Mouse (Mus musculus): ENCODE data around the gene Mapkapk2. TPM values are rescaled to one million over a fixed set of nuclear protein-coding genes. Genes with fewer than 3 reads are reported as not detected.
A peak's percentile ranks its signal among the peaks of the same experiment; 100 is the strongest.

Mapkapk2 gene
- polyA plus RNA-seq, 1 experiment from 2014 or later = 34.6 TPM

DNA sequence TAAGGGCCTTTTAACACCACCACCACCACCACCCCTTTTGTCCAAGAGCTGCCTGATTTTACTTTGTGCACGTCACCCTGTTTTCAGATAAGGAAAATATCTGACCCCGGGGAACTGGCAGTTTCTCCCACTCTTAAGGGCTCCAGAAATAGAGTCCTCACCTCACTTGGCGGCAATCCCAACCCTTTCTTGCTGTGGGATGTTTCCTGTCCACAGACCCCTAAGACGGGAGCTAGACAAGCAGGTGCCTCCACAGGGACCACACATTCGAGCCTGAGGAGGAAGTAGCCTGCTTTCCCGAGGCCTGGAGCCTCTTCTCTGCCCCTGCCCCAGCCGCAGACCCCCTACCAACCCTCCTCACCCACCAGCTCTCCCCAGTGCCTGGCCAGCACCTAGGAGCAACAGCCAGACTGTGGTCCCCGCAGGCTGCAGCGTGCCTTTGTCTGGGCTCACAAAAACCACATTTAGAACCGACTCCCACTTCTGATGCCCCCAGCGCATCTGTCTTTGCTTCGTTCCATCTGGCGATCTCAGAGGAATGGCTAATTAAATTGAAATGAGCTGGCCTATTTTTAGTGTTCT is 18.9 kb upstream of the Mapkapk2 start:
- Histone ChIP-seq H3K9ac (ENCODE audit: low read length) (no peak overlapping the region), H3K27me3 (ENCODE audit: control insufficient read depth, insufficient read depth, low read length) (no peaks in the 10 kb centered on the region), H3K9me3 (ENCODE audit: control insufficient read depth, low read length) (no peaks in the 10 kb centered on the region), H3K4me3 (ENCODE audit: low read depth, low read length) (no peak overlapping the region), H3K4me2 (replicated peaks; ENCODE audit: low read depth) (no peak overlapping the region), H3K4me1 (replicated peaks; ENCODE audit: control insufficient read depth, insufficient read depth) (no peaks in the 10 kb centered on the region; the same call in 1 of the 2 replicates), H3K27ac (replicated peaks) (no peak overlapping the region), H3K36me3 (ENCODE audit: control insufficient read depth, insufficient read depth, low read length) (no peaks in the 10 kb centered on the region)
- WGBS = 73% methylated on average over 13 of the region's 13 CpGs
- TF ChIP-seq EP300 (optimal IDR thresholded peaks at IDR 0.05) (no peak), CTCF (IDR thresholded peaks at IDR 0.05; ENCODE audit: low read depth) (no peak)
- ATAC-seq (ENCODE audit: low FRiP score, low TSS enrichment) (no peak), DNase-seq (ENCODE audit: low spot score) (no peak)

DNA sequence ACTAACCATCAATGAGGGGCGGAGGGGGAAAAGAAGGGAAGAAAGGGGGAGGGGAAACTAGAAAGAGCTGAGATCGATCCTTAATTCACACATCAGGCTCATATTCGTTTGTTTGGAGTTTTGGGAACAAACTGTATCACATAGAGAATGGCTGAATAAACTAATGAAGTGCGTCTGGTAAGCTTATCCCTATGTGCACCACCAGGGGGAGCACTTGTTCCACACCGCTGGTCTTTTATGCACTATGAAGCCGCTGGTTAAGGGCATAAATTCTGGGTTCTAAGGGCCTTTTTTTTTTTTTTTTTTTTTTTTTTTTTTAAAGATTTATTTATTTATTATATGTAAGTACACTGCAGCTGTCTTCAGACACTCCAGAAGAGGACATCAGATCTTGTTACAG is 18.3 kb upstream of the Mapkapk2 start:
- TF ChIP-seq EP300 (optimal IDR thresholded peaks at IDR 0.05) (no peak), CTCF (IDR thresholded peaks at IDR 0.05; ENCODE audit: low read depth) (peak; percentile 88)
- WGBS = 13% methylated on average over 6 of the region's 6 CpGs
- Histone ChIP-seq H3K27me3 (ENCODE audit: control insufficient read depth, insufficient read depth, low read length) (no peaks in the 10 kb centered on the region), H3K36me3 (ENCODE audit: control insufficient read depth, insufficient read depth, low read length) (no peaks in the 10 kb centered on the region), H3K4me2 (replicated peaks; ENCODE audit: low read depth) (no peak overlapping the region), H3K4me3 (ENCODE audit: low read depth, low read length) (no peak overlapping the region), H3K27ac (replicated peaks) (no peak overlapping the region), H3K9me3 (ENCODE audit: control insufficient read depth, low read length) (no peaks in the 10 kb centered on the region), H3K9ac (ENCODE audit: low read length) (no peak overlapping the region), H3K4me1 (replicated peaks; ENCODE audit: control insufficient read depth, insufficient read depth) (no peaks in the 10 kb centered on the region; the same call in 1 of the 2 replicates)
- ATAC-seq (ENCODE audit: low FRiP score, low TSS enrichment) (peak; percentile 43; the same call in 1 of the 2 replicates), DNase-seq (ENCODE audit: low spot score) (peak; percentile 78)

DNA sequence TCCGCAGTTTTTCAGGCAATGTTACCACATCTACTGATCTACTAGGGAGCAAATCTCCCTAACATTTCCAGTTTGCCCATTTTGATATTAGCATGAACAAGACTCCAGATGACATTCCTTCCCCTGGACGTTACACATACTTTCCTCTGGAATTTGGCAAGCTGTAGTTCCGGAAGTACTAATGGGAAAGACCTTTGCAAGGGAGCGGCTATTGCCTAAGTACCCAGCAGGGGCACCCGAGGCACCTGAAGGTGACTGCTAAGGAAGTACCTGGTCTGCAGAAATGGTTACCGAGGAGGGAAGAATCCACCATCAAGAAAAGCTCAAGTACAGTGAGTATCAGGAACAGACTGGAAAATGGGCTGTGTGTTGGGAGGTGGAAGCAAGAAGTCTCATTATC is 14.9 kb upstream of the Mapkapk2 start:
- DNase-seq (ENCODE audit: low spot score) = peak; percentile 80
- Histone ChIP-seq H3K9me3 (ENCODE audit: control insufficient read depth, low read length) (no peaks in the 10 kb centered on the region), H3K4me1 (replicated peaks; ENCODE audit: control insufficient read depth, insufficient read depth) (peaks cover 3% of the 10 kb centered on the region; the same call in 1 of the 2 replicates), H3K4me3 (ENCODE audit: low read depth, low read length) (no peak overlapping the region), H3K4me2 (replicated peaks; ENCODE audit: low read depth) (no peak overlapping the region), H3K27me3 (ENCODE audit: control insufficient read depth, insufficient read depth, low read length) (no peaks in the 10 kb centered on the region), H3K36me3 (ENCODE audit: control insufficient read depth, insufficient read depth, low read length) (no peaks in the 10 kb centered on the region), H3K27ac (replicated peaks) (no peak overlapping the region; the same call in 1 of the 2 replicates), H3K9ac (ENCODE audit: low read length) (no peak overlapping the region)
- ATAC-seq (ENCODE audit: low FRiP score, low TSS enrichment) = peak; percentile 71
- TF ChIP-seq EP300 (optimal IDR thresholded peaks at IDR 0.05) (no peak), CTCF (IDR thresholded peaks at IDR 0.05; ENCODE audit: low read depth) (peak; percentile 72)
- 24% methylated on average over 6 of the region's 6 CpGs for WGBS

DNA sequence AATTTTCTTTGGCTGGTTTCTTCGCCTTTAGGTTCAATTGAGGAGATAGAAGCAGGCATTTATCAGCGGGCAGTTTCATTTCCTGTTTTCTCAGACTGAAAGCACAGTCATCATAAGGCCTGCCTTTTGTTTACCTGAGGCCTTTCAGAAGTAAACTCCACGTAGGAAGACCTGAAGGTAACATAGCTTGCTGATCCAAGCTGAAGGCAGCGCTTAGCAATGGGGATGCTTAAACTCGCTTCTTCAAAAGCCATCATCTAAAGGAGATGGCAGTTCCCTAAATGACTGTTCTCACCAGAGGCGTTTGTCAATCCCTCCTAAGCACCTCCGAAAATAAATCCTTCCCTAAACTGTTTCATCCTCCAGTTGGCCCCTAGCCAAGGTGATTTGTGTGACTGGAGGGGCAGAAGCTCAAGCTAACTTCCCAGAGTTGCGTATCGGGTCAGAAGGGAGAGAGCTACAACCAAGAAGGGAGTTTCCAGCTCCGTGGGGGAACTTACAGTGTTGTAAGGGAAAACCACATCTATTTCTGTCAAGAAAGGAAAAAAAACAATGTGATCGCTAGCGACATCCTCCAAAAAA is 13.0 kb upstream of the Mapkapk2 start:
- no peaks in the 10 kb centered on the region for H3K27me3 ChIP-seq (ENCODE audit: control insufficient read depth, insufficient read depth, low read length)
- peak overlapping the region; percentile 5; the same call in 1 of the 2 replicates for H3K27ac ChIP-seq (replicated peaks)
- H3K4me1 ChIP-seq (replicated peaks; ENCODE audit: control insufficient read depth, insufficient read depth) = peaks cover 4% of the 10 kb centered on the region; the same call in 1 of the 2 replicates
- H3K9me3 ChIP-seq (ENCODE audit: control insufficient read depth, low read length) = no peaks in the 10 kb centered on the region
- WGBS = 49% methylated on average over 12 of the region's 12 CpGs
- no peak for TF ChIP-seq CTCF (IDR thresholded peaks at IDR 0.05; ENCODE audit: low read depth)
- no peak for TF ChIP-seq EP300 (optimal IDR thresholded peaks at IDR 0.05)
- ATAC-seq (ENCODE audit: low FRiP score, low TSS enrichment) (no peak), DNase-seq (ENCODE audit: low spot score) (no peak)
- H3K4me2 ChIP-seq (replicated peaks; ENCODE audit: low read depth) = no peak overlapping the region
- H3K4me3 ChIP-seq (ENCODE audit: low read depth, low read length) = no peak overlapping the region
- no peak overlapping the region for H3K9ac ChIP-seq (ENCODE audit: low read length)
- no peaks in the 10 kb centered on the region for H3K36me3 ChIP-seq (ENCODE audit: control insufficient read depth, insufficient read depth, low read length)

DNA sequence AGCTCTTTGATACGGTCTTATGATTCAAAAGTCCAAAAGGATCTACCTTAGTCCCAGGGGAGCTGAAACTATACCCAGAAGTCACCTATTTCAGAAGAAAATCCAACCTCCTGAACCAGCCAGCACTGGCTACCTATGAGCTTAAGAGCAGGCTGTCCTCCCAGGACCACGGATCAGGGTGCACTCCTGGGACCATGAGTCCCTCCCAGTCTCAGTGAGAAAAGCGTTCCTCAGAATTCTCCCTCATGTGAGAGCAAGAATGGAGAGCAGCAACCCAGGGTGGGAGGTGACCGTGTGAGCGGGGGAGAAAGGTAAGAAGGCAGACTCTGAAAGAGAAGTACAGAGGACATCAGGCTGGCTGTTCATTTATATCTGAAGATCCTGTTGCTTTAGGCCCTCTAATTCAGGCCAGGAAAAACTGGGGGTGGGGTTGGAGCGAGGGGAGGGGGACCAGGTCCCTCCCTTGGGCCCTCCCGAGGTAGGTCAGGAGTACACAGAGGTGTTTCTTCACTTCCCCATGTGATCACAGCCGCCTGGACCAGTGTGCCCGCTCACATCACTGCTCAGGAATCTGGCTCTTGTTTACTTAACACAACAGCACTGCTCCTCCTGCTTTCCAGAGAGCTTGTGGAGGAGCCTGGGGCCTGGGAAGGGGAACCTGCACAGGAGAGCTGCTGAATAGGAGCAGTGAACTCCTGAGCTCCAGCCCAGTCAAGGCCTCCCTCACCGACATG is 10.1 kb upstream of the Mapkapk2 start:
- no peaks in the 10 kb centered on the region for H3K36me3 ChIP-seq (ENCODE audit: control insufficient read depth, insufficient read depth, low read length)
- WGBS = 25% methylated on average over 10 of the region's 10 CpGs
- TF ChIP-seq CTCF (IDR thresholded peaks at IDR 0.05; ENCODE audit: low read depth) (no peak; the same call in 1 of the 2 replicates), EP300 (optimal IDR thresholded peaks at IDR 0.05) (no peak)

More for the DNA sequence above, 10.1 kb upstream of the Mapkapk2 start:
- Histone ChIP-seq H3K9me3 (ENCODE audit: control insufficient read depth, low read length) (no peaks in the 10 kb centered on the region), H3K4me3 (ENCODE audit: low read depth, low read length) (no peak overlapping the region), H3K27ac (replicated peaks) (peak overlapping the region; percentile 88), H3K27me3 (ENCODE audit: control insufficient read depth, insufficient read depth, low read length) (no peaks in the 10 kb centered on the region), H3K9ac (ENCODE audit: low read length) (0 out of 2 replicates have a peak overlapping the region, but pooled peaks have one; percentile 31), H3K4me1 (replicated peaks; ENCODE audit: control insufficient read depth, insufficient read depth) (peaks cover 4% of the 10 kb centered on the region; the same call in 1 of the 2 replicates), H3K4me2 (replicated peaks; ENCODE audit: low read depth) (no peak overlapping the region; the same call in 1 of the 2 replicates)
- DNase-seq (ENCODE audit: low spot score) (peak; percentile 83), ATAC-seq (ENCODE audit: low FRiP score, low TSS enrichment) (peak; percentile 95)
